Mouse (Mus musculus): ENCODE results near the gene Olfr801.

The Olfr801 gene

DNA sequence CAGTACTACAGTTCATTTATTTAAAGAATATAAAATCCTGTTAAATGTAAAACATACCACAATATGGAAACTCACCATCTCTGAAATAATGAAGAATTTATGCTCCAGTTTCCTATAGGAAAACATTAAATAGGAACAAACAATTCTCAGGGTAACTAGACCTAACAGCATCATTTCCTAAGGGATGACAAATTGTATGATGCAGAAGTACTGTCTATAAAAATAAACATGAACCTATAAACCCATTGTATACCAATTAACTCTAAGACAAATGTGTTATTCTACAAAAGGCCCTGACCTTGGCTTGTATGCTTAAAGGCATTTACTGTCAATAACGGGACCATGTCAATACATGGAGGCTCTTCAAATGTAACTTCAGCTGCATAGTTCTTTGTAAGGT is at the start of gene Olfr801:
Olfr801 (minus strand) TSS at position 101 of the 400 bp plus-strand sequence.
- DNase-seq (ENCODE audit: low spot score) = no peak

DNA sequence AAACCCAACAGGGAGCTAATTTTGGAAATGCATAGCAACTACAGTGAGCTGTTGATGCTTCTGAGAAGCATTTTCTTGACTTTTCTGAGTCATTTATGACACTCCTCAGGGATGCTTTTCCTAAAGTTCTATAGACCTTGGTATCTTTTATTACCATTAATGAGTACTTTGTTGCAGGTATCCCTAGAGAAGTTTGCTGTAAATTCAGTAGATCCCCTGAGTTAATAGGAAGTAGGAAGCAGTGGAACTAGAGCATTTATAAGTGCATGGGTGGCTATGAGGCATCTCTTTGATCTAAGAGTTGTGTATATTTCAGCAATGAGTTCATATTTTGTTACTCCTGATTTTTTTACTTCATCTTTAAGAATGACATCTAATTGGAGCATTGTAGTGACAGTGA is 29.2 kb upstream of the Olfr801 start, which contains the start of gene Olfr804:
Olfr804 (plus strand) TSS at position 301 of the 400 bp plus-strand sequence.
- no peak for DNase-seq (ENCODE audit: low spot score)

DNA sequence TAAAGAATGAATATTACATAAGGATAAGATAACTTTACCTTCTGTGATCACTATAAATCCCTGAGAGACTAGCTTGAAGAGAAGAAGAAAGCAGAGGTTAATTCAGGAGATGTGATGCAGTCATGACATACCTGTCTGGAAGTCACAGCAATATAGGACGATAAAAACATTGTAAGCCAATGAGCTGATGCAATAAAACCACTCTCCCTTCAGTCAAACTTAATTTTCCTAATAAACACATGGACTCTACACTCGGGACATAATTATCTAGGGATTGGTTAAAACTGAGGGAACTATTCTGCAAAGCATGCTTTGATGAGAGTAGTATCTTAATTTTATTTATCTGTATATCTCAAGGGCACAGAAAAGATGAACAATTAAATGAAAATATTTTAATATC is 20.5 kb upstream of the Olfr801 start, which contains the start of gene Olfr803:
Olfr803 (minus strand) TSS at position 101 of the 400 bp plus-strand sequence.
- DNase-seq (ENCODE audit: low spot score) = no peak

DNA sequence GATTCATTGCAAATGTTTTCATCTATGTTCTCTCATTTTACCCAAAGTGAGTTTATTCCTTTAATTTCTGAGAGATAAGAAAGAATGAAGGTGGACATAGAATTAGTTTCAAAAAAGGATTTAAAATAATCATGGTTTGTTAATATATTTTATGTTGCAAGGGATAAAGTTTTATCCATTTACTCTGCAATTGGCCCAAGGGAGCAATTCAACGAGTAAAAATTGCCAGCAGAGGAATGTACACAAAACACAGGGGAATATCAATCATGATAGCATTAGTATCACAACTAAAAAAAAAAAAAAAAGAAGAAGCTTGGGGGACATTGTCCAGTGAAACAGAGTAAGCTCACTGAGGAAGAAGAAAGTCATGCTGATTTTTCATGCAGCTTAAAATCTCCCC is 14.4 kb upstream of the Olfr801 start, which contains the start of gene Olfr802:
Olfr802 (minus strand) TSS at position 101 of the 400 bp plus-strand sequence.
- DNase-seq (ENCODE audit: low spot score) = no peak

DNA sequence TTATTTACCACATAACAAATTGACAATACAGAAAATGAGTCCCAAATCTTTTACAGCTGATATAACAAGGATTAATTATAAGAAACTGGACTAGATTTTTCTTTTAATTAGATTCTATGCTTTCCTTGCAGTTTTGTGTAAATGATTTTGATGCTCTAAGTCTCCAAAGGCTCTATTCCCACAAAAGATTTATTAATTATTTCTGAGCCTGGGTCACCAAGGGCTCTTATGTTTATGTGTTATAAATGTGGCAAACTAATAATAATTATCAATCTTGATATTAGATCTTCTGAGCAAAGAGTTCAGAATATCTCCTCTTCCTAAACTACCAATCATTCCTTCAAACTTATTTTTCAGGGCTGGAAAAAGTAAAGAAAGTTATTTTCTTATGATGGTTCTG is 16.3 kb downstream of the Olfr801 start, which contains the start of gene Olfr800:
Olfr800 (plus strand) TSS at position 301 of the 400 bp plus-strand sequence.
- no peak for DNase-seq (ENCODE audit: low spot score)

DNA sequence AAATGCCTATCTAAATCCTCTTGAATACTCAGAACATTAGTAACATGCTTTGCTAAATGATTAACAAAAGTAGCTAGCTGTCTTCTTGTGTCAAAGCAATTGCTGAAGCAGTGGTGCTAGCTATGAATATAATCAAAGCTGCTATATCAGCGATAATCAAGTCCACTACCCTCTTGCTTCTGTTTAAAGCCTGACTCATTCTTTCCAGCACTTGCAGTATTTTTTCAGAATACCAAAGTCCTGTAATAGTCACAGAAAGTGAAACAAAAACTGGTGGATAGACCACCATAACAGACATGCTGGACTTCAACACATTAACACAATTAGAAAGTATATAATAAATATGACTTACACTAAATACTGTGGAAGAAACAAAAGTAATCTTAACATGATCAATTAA is 21.9 kb downstream of the Olfr801 start:
- DNase-seq (ENCODE audit: low spot score) = no peak

DNA sequence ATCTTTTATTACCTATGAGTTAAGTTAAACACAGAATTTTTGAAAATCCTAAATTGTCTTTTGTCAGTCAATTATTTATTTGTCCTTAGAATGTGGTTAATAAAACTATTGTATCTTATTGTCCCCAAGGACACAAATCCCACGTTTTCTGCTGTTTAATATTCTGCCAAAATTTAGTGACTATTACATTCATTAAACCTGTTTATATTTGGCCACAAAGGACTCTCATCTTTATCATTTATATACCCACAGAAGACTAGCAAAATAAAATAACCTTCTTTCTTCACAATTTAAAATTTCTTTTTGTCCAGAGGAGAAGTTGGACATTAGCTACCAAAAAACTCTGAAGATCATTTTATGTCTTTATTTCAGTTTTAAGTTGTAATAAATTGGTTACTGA is 36.5 kb downstream of the Olfr801 start, which contains the start of gene Olfr799:
Olfr799 (plus strand) TSS at position 301 of the 400 bp plus-strand sequence.
- DNase-seq (ENCODE audit: low spot score) = no peak

DNA sequence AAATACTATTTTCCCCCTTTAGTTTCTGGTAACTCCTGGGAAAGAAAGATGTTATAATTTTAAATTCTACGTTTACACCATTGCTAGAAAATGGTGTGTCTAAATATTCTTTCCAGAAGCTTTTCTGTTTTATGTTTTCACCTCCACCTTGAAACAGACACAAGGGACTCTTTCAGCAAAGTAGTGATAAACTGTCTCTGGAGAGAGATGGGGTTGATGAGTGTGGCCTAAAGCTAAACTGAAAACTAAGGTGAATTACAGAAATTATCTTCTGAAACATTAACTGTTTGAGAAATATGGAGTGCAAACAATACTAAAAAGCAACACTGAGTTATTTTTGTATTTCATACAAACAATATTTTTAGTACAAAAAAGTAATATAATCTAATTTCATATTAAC is 45.8 kb downstream of the Olfr801 start, which contains the start of gene Olfr798:
Olfr798 (minus strand) TSS at position 101 of the 400 bp plus-strand sequence.
- DNase-seq (ENCODE audit: low spot score) = no peak

DNA sequence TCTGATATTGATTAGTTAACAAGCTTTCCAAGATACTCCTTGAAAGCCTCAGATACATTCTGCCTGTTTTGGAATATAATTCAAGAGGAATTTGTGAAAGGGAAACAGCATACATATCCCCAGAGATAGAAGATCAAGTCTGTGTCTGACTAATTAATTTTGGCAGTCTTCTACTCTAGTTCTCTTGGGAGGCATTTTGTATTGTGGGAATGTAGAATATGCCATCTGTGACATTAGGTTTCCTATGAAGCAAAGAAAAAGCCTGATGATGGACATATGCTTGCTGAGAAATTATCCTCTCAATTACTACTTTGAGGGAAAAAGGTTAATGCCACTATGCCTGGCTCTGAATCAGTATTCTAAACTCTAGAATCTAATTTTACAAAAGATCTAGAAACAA is 50.4 kb downstream of the Olfr801 start:
- no peak for DNase-seq (ENCODE audit: low spot score)

DNA sequence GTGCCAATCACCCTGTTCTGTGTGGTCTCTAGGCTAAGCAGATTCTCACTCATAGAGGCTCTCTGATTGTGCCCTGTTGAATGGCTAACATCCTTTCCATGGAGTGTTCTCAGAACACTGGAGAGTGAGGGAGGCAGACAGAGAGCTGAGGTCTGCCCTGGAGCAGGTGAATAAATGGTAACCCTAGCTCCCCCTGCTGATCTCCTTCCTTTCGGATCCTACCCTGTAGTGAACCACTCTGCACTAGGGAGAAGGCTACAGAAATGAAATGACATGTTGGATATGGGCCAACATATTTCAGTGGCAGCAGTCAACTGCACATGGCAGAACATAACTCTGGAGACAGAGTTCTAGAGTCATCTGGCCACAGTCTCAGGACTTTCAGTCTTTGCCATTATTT is 51.9 kb downstream of the Olfr801 start:
- DNase-seq (ENCODE audit: low spot score) = no peak

Data from T-cell, adult 2 months (primary cell).